Mouse (Mus musculus): Measurements from ENCODE around the gene Upk1a.

The Upk1a gene

GRCm38 (mm10) chr7:30612654-30613402 is at the start of gene Upk1a:
Upk1a (minus strand) TSS chr7:30612847.
- DNase-seq (ENCODE audit: low spot score), result no peak

DNA sequence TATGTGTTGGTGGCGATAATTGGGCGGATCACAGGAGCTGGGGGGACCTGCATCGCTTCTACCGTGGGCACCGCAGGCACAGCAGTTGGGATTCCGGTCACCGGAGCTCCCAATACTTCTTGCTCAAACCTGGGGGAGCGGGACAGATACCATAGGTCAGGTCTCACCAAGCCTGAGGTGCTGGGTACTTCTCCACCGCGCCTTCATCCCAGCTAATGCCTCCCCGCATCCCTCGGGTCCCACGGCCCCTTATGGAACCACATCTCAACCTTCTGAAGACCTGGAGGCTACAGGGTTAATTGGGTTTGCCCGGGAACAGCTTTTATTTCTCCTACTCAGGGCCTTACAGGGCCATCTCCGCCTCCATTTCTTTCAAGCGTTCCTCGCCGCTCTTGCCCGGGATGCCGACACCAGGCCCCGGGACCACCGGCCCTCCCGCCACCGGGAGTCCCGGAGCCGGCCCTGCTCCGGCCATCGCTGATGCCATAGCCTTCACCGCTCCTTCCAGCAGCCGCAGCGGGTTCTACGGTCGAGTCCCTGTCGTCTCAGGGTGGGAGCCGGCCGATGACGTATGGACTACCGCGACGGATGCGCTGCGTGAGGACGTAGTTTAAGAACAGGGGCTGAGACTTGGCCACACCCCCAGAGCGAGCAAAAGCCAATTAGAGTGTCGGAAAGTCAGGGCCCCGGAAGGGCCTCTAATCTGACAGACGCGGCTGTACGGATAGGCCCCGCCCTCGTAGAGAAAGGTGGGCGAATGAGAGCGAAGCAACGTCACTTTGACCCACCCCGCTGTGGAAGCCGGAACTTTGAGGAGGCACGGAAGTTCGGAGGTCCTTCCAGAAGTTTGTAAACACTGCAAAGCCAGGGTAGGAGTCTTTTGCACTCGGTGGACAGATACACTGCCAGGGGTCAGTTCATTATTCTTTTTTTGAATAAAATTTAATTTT is 37.2 kb upstream of the Upk1a start, which contains the start of gene Rbm42:
Rbm42 (minus strand) TSS at position 727 of the 950 bp plus-strand sequence.
- peak; percentile 98 for DNase-seq (ENCODE audit: low spot score)

DNA sequence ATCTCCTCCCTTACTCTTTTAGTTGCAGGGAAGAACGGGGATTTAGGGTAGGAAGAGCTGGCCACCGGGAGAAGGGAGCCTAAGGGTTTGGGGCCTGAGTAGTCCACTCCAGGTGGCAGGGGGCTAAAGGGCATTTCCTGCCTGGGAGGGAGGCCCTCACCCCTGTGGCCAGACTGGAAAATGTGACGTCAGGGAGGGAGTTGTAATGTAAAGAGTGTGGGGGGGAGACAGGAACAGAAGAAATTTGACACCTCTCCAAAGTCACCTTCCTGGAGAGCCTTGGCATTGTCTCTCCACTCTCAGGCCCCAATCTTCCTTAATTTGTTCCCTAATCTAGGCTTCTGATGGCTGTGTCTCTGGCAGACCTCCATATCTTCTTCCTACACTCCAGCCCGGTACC is 26.4 kb upstream of the Upk1a start:
- no peak for DNase-seq (ENCODE audit: low spot score)

DNA sequence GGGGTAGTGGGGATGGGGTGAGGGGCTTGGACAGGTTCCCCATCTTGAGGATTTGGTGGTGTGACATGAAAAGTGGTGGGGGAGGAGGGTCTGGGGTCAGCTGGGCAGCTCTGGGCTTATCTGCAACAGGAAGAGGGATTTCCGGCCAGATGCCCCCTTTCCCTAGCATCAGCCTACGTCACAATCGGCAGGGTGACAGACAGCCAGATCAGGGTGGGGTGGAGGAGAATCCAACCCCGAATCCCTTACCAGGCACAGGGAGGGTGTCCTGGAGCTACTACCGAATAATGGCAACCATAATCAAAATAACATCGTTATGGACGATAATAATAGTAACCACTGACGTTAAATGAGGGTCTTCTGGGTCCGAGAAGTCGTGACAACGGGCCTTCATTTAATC is 23.7 kb upstream of the Upk1a start:
- no peak for DNase-seq (ENCODE audit: low spot score)

DNA sequence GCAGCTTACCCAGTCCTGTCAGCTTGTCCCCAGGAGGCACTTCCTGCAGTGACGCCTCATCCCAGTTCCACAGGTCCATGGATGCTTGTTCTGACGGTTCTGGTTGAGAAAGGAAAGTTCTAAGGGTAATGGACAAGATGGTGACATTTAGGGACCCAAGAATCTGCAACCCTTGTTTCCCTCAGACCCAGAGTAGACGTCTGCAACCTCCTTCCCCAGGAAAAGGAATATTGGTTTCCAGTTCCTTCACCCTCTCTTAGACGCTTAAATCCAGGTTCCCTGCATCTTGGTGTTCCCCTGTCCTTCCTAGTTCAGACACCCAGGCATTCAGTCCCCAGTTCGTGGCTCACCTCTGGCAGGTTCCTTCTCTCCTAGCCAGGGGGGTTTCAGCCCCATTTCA is 23.1 kb upstream of the Upk1a start, which contains the start of gene Etv2:
Etv2 (minus strand) TSS at position 101 of the 400 bp plus-strand sequence.
- no peak for DNase-seq (ENCODE audit: low spot score)

DNA sequence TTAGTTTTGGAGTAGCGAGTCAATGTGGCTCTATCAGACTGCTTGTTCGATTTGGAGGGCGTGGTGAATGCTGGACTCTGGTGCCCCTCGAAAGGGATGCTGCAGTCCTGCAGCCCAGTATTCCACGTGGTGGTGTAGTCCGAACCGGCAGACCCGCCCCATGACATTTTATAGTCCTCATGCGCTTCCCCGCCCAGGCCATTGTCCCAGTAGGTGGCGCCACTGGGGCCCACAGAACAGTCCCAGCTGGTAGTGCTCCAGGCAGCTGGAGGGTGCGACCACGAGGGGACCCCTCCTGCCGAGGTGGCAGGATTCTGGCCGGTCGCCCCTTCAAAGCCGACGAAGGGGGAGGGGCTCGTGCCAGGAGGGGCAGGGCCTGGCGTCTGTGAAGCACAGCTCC is 22.0 kb upstream of the Upk1a start:
- DNase-seq (ENCODE audit: low spot score), result no peak

DNA sequence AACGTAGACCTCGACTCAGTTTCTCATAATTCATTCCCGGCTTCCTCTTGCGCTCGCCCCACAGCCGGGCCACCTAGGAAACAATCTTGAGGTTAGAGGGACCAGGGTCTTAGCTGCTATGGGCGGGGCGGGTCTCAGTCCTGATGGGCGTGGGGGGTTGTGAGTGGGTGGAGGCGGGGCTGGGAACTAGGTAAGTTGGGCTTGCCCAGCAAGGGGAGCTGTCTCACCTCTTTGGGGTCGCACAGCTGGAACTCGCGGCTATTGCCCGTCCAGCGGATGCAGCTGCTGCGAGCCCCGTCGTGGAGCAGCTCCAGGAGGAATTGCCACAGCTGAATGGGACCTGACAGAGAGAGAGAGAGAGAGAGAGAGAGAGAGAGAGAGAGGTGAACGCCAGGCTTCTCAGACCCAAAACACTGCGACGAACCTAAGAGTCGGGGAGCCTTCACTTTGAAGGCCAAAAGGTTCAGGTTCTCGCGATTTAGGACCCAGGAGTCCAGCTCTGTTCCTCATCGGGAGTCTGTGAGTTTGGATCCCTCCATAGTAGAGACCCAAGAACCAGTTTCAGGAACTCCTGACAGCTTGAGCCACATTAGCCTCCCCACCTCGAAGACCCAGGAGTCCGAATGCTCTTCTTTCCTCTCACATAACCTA is 21.2 kb upstream of the Upk1a start:
- no peak for DNase-seq (ENCODE audit: low spot score)

GRCm38 (mm10) chr7:30629013-30629412 is 16.4 kb upstream of the Upk1a start:
- DNase-seq (ENCODE audit: low spot score), result no peak

GRCm38 (mm10) chr7:30626647-30627046 is 14.0 kb upstream of the Upk1a start:
- DNase-seq (ENCODE audit: low spot score), result no peak

GRCm38 (mm10) chr7:30625530-30626384 is 13.1 kb upstream of the Upk1a start, which contains the start of gene Cox6b1:
Cox6b1 (minus strand) TSS chr7:30626151.
- peak; percentile 87 for DNase-seq (ENCODE audit: low spot score)

GRCm38 (mm10) chr7:30619202-30619601 is 6.6 kb upstream of the Upk1a start:
- DNase-seq (ENCODE audit: low spot score), result peak; percentile 25

- DNase-seq (ENCODE audit: low spot score), result no peak
Measured at GRCm38 (mm10) chr7:30618658-30619057, 6.0 kb upstream of the Upk1a start.

DNA sequence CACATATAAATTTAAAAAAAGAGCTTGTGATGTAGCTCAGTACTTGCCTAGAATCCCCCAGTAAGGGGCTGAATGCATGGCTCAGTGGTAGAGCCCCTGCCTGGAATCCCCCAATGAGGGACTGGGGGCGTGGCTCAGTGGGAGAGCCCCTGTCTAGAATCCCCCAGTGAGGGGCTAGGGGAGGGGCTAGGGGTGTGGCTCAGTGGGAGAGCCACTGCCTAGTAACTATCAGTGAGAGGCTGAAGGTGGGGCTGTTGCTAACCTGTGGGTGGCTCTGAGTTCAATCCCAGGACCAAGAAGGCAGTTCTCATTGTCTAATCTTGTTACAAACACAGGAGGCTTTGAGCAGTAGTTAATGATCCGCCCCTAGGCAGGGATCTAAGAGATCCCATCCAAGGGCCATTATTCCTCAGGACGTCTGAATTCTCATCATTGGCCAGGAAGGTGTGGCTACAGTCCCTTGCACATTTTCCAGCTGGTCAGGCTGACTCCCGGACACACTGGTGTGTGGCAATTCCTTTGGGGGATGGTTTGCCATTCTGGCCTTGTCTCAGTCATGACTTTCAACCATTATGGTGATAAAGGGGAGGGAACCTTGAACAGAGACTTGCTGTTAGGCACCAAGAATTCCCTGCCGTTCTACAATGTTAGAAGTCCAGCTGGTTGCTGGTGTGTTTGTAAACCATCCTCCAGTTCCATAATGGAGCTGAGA is 2.6 kb upstream of the Upk1a start:
- DNase-seq (ENCODE audit: low spot score), result peak; percentile 60

GRCm38 (mm10) chr7:30614454-30614853 is 1.8 kb upstream of the Upk1a start:
- peak; percentile 56 for DNase-seq (ENCODE audit: low spot score)

- peak; percentile 36 for DNase-seq (ENCODE audit: low spot score)
Measured at GRCm38 (mm10) chr7:30613529-30614112, 974 bp upstream of the Upk1a start.

DNA sequence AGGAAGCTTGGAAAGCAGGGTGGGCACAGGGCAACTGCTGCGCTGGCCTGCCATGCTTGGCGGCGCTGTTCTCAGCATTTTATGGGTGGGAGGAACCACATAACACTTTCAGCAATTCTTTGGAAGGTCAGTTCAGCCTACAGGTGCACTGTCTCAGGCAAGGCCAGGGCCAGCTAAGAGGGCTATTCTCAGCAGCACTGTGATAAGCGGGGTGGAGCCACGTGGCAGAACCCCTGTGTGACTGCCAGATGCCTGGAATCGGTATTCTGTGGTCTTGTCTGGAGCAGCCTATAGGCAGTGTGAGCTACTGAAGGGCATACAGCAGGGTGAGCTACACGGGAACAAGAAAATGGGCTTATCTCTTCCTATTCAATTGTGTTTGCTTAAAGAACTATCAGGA is 2.6 kb downstream of the Upk1a start:
- DNase-seq (ENCODE audit: low spot score), result no peak

DNA sequence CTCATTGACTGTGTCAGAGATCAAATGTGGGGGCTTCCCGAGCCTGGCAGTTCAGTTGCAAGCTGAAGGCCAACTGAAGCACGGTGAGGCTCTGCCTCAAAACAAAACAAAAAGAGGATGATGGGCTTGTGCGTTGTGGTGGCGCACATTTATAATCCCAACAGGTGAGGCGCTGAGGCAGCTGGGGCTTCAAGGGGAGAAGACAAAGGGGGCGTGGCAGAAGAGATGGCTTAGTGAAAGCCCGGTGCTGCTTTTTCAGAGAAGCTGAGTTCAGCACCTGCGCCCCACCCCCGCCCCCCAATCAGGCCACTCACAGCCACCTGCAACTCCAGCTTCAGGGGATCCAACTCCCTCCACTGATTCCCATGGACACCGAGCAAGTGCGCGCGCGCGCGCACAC is 4.2 kb downstream of the Upk1a start:
- DNase-seq (ENCODE audit: low spot score), result no peak

DNA sequence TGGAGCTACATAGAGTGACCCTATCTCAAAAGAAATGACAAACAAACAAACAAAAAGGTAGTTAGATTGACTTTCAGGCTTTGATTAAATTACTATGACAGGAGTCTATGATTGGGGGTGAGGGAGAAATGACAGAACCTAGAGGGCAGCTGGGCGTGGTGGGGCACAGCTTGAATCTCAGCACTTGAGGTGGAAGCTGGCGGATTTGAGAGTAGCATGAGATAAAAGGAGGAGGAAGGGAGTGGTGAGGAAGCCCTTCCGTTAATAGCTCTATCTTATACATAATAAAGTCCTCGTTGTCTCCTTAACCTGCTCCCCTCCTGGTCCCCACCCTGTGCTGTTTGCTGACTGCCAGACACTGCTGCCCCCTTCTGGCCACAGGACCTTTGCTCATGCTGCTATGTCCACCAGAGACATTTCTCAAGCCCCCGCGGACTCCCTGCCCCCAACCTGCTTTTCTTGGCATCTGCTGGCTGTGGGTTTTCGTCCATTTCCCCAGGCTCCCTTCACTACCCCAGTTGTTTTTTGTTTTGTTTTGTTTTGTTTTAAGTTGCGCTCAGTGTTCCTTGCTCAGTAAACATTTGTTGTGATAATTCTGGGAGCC is 4.8 kb downstream of the Upk1a start:
- DNase-seq (ENCODE audit: low spot score), result no peak

- no peak for DNase-seq (ENCODE audit: low spot score)
Measured at GRCm38 (mm10) chr7:30604944-30605343, 7.7 kb downstream of the Upk1a start.

- DNase-seq (ENCODE audit: low spot score), result no peak
Measured at GRCm38 (mm10) chr7:30604424-30604823, 8.2 kb downstream of the Upk1a start.

Measured in adipocyte (in vitro differentiated cells).